Mouse (Mus musculus): ENCODE data around the gene Mup14. TPM values are rescaled to one million over a fixed set of nuclear protein-coding genes. Genes with fewer than 3 reads are reported as not detected.
"Not testable (repeated sequence)": the region's sequence is repeated elsewhere in the genome, so short reads cannot be mapped to it uniquely, and the experiment has no call there.

The Mup14 gene
- total RNA-seq (2021): not detected
- long read RNA-seq, experiment 1: 0 reads
- long read RNA-seq, experiment 2: 0 reads

- DNase-seq: not testable (repeated sequence)
Observed at GRCm38 (mm10) chr4:61303900-61304299, at the start of gene Mup14. Mup14 (minus strand) TSS chr4:61304000.

GRCm38 (mm10) chr4:61338108-61338507 lies 34.3 kb upstream of the Mup14 start:
- DNase-seq: not testable (repeated sequence)

Other genes starting within 250 kb of the Mup14 start
- gene Mup13, start 75.7 kb downstream of the Mup14 start, total RNA-seq (2021): not detected
- gene Mup15, start 135.7 kb upstream of the Mup14 start, total RNA-seq (2021): not detected
- not detected for gene Mup16, start 215.5 kb upstream of the Mup14 start, total RNA-seq (2021)

Measured in adrenal gland, postnatal 10 days (tissue).